Mouse (Mus musculus): ENCODE results near the gene Dlg4.

Dlg4 gene

GRCm38 (mm10) chr11:69991711-69992110, 25.0 kb upstream of the Dlg4 start:
- ChIA-PET CTCF (interaction anchor here in 2 of 4 experiments (0.5 to 1.9 kb wide), 7 partner anchors 9 to 58 kb away, joined by 3 to 8 read pairs (median 5); partner anchors contain the start of genes Ctdnep1 (in 1 of the 2), Dvl2 (in 1 of the 2) and Slc2a4 (in 1 of the 2)), POLR2A (interaction anchor here (0.5 to 6.4 kb wide), 54 partner anchors 9 to 978 kb away, joined by 3 to 137 read pairs (median 4); partner anchors contain the start of genes Dvl2 (in 4 of the 4), Ctdnep1 (in 3 of the 4), Eif5a (in 3 of the 4) and Elp5 (in 3 of the 4))

DNA sequence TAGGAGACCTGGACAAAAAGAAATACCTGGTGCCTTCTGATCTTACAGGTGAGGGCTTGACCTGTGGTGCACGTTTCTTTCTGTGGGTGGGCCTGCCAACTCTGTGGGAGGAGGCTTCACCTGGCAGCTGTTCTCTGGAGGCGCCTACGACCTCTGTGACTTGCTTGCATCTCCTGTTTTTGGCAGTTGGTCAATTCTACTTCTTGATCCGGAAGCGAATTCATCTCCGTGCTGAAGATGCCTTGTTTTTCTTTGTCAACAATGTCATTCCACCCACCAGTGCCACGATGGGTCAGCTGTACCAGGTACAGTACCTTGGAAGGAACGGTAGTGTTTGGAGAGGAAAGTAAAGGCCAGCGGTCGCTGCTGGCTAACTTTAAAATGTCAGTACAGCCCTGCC, 24.3 kb upstream of the Dlg4 start:
- ChIA-PET CTCF (interaction anchor here in 3 of 4 experiments (0.5 to 1.9 kb wide), 7 partner anchors 8 to 305 kb away, joined by 3 to 8 read pairs (median 5); partner anchors contain the start of genes Dvl2 (in 1 of the 3) and Slc2a4 (in 1 of the 3)), POLR2A (interaction anchor here (0.7 to 6.4 kb wide), 37 partner anchors 8 to 676 kb away, joined by 3 to 137 read pairs (median 5); partner anchors contain the start of genes Dvl2 (in 4 of the 4), Ctdnep1 (in 3 of the 4), Elp5 (in 3 of the 4) and Acadvl (in 2 of the 4))

GRCm38 (mm10) chr11:69992932-69993331, 23.8 kb upstream of the Dlg4 start:
- POLR2A ChIA-PET, result interaction anchor here in 3 of 4 experiments (1.2 to 6.4 kb wide), 9 partner anchors 8 to 278 kb away, joined by 3 to 137 read pairs (median 10); partner anchors contain the start of genes Ctdnep1 (in 2 of the 3), Elp5 (in 2 of the 3), Acadvl (in 1 of the 3) and Dvl2 (in 1 of the 3)
- CTCF ChIA-PET, result interaction anchor here in 1 of 4 experiments (1.9 kb wide), 1 partner anchor 9 kb away, joined by 6 read pairs; no protein-coding TSS in a partner anchor

GRCm38 (mm10) chr11:69994401-69995090, 22.2 kb upstream of the Dlg4 start:
- ChIA-PET POLR2A (interaction anchor here in 3 of 4 experiments (0.8 to 6.4 kb wide), 4 partner anchors 13 to 21 kb away, joined by 3 to 137 read pairs (median 5); partner anchors contain the start of genes Acadvl (in 1 of the 3), Ctdnep1 (in 1 of the 3) and Elp5 (in 1 of the 3)), CTCF (interaction anchor here in 3 of 4 experiments (0.5 to 1.0 kb wide), 5 partner anchors 16 to 336 kb away, joined by 3 to 7 read pairs (median 3); partner anchors contain the start of gene Acadvl (in 1 of the 3))

DNA sequence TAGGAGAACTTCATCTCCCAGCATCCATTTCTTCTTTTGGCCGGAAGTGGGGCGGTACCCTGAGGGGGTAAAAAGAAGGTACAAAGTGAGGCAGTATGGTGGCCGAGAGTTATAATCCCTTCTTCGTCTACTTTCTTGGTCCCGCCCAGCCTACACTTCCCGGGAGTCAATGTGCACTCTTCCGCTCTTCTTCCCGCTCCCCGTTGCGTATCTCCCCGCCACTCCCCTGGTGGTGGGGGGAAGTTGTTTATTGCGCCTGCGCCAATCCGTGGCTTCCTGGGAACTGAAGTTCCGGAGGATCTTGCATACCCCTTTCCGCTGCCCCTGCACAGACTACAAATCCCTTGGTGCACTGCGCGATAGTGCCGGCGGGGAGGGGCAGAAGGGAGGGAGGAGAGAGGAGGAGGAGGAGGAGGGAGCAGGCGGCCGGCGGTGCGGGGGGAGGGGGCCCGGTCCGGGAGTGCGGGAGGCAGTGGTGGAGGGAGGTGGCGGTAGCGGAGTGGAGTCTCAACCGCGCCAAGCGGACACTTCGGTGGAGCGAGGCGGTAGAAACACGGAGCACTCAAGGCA, 21.3 kb upstream of the Dlg4 start, which contains the start of gene Phf23:
TSS of gene Phf23 (plus strand) at position 387 of the 570 bp plus-strand sequence.
- POLR2A ChIA-PET, result interaction anchor here (0.7 to 3.9 kb wide), 22 partner anchors 10 to 236 kb away, joined by 3 to 97 read pairs (median 9); partner anchors contain the start of genes Ctdnep1 (in 3 of the 4), Eif5a (in 2 of the 4), Elp5 (in 2 of the 4) and 2810408A11Rik (in 1 of the 4)
- CTCF ChIA-PET, result interaction anchor here in 1 of 4 experiments (0.9 to 1.2 kb wide), 2 partner anchors 47 to 63 kb away, joined by 3 to 5 read pairs; partner anchors contain the start of gene Slc2a4

DNA sequence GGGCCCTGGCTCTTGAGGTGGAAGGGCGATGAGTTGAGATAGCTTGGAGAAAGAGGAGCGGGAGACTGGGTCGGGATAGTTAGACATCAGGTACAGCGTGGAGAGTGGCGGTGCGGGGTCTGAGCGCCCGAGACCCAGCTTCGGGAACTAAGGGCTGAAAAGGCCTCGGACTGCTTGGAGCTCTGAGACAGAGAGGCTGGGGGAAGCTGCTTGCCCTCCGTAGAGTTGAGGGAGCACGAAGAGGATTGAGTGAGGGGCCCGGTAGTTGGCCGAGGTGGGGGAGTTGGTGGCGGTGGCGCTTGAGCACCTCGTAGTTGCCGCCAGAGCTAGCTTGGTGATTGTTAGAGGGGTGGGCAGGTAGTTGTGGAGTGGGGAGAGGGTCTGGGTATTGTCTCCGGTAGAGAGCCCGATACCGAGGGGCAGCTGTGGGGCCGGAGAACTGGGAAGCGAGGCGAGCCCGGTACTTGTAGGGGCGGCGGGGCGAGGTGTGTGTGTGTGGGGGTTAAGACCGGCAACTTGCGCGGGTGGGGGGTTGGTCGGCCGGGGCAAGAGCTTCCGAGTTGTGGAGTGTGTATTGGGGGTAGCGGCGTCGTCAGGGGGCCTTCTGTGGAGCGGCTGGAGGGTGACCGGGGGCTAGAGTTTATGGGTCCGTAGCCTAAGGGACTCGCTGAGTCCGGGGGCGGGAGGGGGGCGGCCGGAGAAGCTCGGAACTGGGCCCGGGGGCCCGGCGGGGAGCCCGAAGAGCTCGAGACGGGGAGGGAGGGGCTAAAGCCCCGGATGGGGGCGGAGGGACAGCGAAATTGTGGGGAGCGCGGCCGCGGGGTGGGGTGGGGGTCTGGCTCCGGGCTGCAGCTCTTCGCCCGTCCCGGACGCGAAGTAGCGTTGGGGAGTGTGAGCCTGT, 20.3 kb upstream of the Dlg4 start:
- CTCF ChIA-PET, result interaction anchor here (0.6 to 1.4 kb wide), 11 partner anchors 9 to 363 kb away, joined by 3 to 14 read pairs (median 5); partner anchors contain the start of genes Elp5 (in 1 of the 4), Fxr2 (in 1 of the 4) and Slc2a4 (in 1 of the 4)
- POLR2A ChIA-PET, result interaction anchor here (0.5 to 3.9 kb wide), 82 partner anchors 8 to 704 kb away, joined by 3 to 97 read pairs (median 4); partner anchors contain the start of genes Acadvl (in 3 of the 4), Ctdnep1 (in 3 of the 4), Eif5a (in 3 of the 4) and 0610010K14Rik (in 2 of the 4)

DNA sequence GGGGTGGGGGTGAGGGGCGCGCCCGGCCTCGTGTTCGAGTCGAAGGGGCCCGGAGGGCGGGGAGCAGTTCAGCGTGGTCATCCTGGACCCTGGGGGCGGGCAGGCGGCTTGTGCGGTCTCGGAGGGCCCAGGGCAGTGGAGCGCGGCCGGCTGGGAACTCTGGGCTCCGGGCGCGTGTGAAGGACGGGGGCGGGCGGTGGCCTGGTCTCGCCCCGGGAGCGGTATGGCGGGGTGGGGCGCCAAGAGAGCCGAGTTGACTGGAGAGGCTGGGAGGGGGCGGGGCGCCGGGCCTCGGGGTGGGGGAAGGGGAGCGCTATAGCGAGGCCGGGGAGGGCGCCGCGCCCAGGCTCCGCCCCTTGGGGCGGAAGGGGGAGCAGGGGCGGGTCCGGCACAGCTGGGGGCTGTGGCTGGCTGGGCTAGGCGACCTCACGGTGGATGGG, 19.7 kb upstream of the Dlg4 start:
- POLR2A ChIA-PET, result interaction anchor here (0.6 to 3.9 kb wide), 77 partner anchors 8 to 528 kb away, joined by 3 to 97 read pairs (median 5); partner anchors contain the start of genes Acadvl (in 3 of the 4), Ctdnep1 (in 3 of the 4), Eif5a (in 3 of the 4) and 0610010K14Rik (in 2 of the 4)
- CTCF ChIA-PET, result interaction anchor here in 3 of 4 experiments (0.7 to 1.4 kb wide), 8 partner anchors 9 to 364 kb away, joined by 3 to 6 read pairs (median 4); partner anchors contain the start of gene Fxr2 (in 1 of the 3)

GRCm38 (mm10) chr11:69998567-69999491, 17.9 kb upstream of the Dlg4 start:
- ChIA-PET POLR2A (interaction anchor here (0.6 to 3.9 kb wide), 25 partner anchors 10 to 491 kb away, joined by 3 to 97 read pairs (median 8); partner anchors contain the start of genes Ctdnep1 (in 3 of the 4), 0610010K14Rik (in 2 of the 4), Acadvl (in 2 of the 4) and Eif5a (in 2 of the 4)), CTCF (interaction anchor here (0.5 to 1.8 kb wide), 7 partner anchors 13 to 279 kb away, joined by 3 to 8 read pairs (median 3); partner anchors contain the start of gene Ctdnep1 (in 1 of the 4))

GRCm38 (mm10) chr11:69999666-70000065, 17.1 kb upstream of the Dlg4 start:
- ChIA-PET CTCF (interaction anchor here in 2 of 4 experiments (0.6 to 2.5 kb wide), 6 partner anchors 18 to 214 kb away, joined by 3 to 13 read pairs (median 4); partner anchors contain the start of gene Kctd11 (in 1 of the 2)), POLR2A (interaction anchor here (0.6 to 6.6 kb wide), 38 partner anchors 8 to 927 kb away, joined by 3 to 151 read pairs (median 4); partner anchors contain the start of genes Elp5 (in 3 of the 4), Acadvl (in 2 of the 4), Ctdnep1 (in 2 of the 4) and Dlg4 (in 2 of the 4))

DNA sequence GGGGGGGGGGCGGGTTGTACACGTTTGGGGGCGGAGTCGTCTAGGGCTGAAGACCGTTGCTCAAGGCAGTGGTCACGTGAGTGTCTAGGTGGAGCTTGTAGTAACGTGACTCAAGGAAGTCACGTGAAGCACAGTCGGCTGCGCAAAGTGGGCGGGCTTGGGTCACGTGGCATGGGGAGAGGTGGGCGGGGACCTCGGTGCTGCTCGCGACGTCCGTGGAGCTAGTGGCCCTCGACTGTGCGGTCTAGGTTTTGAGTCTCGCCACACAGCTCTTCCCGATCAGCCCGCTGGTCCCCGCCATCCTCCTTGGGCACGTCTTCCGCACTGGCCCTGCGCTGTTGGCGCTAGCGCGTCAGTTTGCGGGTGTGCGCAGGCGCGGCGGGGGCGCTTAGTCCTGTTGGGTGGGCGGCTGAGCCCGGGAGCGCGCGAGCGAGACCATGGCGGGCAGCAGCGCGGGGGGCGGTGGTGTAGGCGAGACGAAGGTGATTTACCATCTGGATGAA, 16.3 kb upstream of the Dlg4 start, which contains the start of gene Dvl2:
TSS of gene Dvl2 (plus strand) at position 200 of the 503 bp plus-strand sequence.
- ChIA-PET CTCF (interaction anchor here (0.6 to 2.5 kb wide), 18 partner anchors 9 to 1113 kb away, joined by 3 to 13 read pairs (median 4); partner anchors contain the start of genes Gabarap (in 1 of the 4) and Kctd11 (in 1 of the 4)), POLR2A (interaction anchor here (0.6 to 6.6 kb wide), 65 partner anchors 8 to 927 kb away, joined by 3 to 151 read pairs (median 4); partner anchors contain the start of genes Acadvl (in 3 of the 4), Eif5a (in 3 of the 4), Elp5 (in 3 of the 4) and Ctdnep1 (in 2 of the 4))

GRCm38 (mm10) chr11:70001159-70001558, 15.6 kb upstream of the Dlg4 start:
- POLR2A ChIA-PET, result interaction anchor here in 3 of 4 experiments (0.8 to 6.6 kb wide), 17 partner anchors 8 to 339 kb away, joined by 3 to 151 read pairs (median 9); partner anchors contain the start of genes Gabarap (in 3 of the 3), Acadvl (in 2 of the 3), Ctdnep1 (in 2 of the 3) and Dlg4 (in 2 of the 3)
- CTCF ChIA-PET, result interaction anchor here (0.6 to 2.5 kb wide), 16 partner anchors 9 to 212 kb away, joined by 3 to 13 read pairs (median 4); partner anchors contain the start of genes Acadvl (in 3 of the 4), Slc16a11 (in 2 of the 4) and Gabarap (in 1 of the 4)

GRCm38 (mm10) chr11:70001865-70002264, 14.9 kb upstream of the Dlg4 start:
- ChIA-PET POLR2A (interaction anchor here in 3 of 4 experiments (0.5 to 6.6 kb wide), 17 partner anchors 8 to 989 kb away, joined by 3 to 151 read pairs (median 5); partner anchors contain the start of genes Acadvl (in 3 of the 3), Ctdnep1 (in 2 of the 3), Dlg4 (in 2 of the 3) and Eif5a (in 2 of the 3)), CTCF (interaction anchor here (0.6 to 2.5 kb wide), 16 partner anchors 8 to 211 kb away, joined by 3 to 13 read pairs (median 4); partner anchors contain the start of genes Acadvl (in 3 of the 4), Slc16a11 (in 2 of the 4) and Gabarap (in 1 of the 4))

DNA sequence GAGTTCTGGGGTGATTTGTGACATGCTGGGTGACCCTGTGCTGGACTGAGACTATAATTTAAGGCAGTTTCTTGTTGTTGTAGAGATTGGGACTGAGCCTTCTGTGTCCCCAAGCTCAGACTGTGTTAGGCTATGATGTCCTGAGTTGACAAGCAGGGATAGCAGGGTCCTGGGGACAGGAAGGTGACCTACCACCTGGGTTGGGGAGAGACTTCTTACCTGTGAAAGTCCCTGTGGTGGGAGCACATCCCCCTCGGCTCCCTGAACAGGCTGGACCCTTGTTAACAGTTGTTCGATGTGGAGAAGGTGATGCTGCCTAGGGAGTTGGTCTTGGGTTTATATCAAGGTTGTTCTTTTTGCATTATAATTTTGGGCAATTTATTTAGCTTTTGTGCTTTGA, 14.3 kb upstream of the Dlg4 start:
- ChIA-PET CTCF (interaction anchor here in 2 of 4 experiments (1.0 to 2.5 kb wide), 9 partner anchors 11 to 210 kb away, joined by 3 to 13 read pairs (median 4); partner anchors contain the start of genes Acadvl (in 1 of the 2), Gabarap (in 1 of the 2) and Slc16a11 (in 1 of the 2)), POLR2A (interaction anchor here in 3 of 4 experiments (0.5 to 6.6 kb wide), 15 partner anchors 7 to 989 kb away, joined by 3 to 151 read pairs (median 7); partner anchors contain the start of genes Acadvl (in 3 of the 3), Dlg4 (in 2 of the 3), Eif5a (in 2 of the 3) and Gabarap (in 2 of the 3))

Data from embryonic stem cell, embryonic (primary cell).